Mouse (Mus musculus) megakaryocyte-erythroid progenitor cell, adult 5-6 weeks (primary cell): ENCODE data around the gene Ifit1bl2. TPM values are rescaled to one million over a fixed set of nuclear protein-coding genes. Genes with fewer than 3 reads are reported as not detected.
"Not testable (repeated sequence)": the region's sequence is repeated elsewhere in the genome, so short reads cannot be mapped to it uniquely, and the experiment has no call there.

Experiments used
- ATAC-seq: replicated peaks from 2 replicates; pipeline ENCODE4 v1.8.0; 2016; ENCODE audit warnings: mild to moderate bottlenecking, inconsistent platforms; ENCODE audit not compliant: severe bottlenecking, poor library complexity, low FRiP score, low TSS enrichment
- total RNA-seq, 2 experiments: library from RNA; stranded (forward) in 1 of 2; stranded (reverse) in 1 of 2; fragments of 200-1000, 215-1000 nt in 1 of 2; fragments of >200 nt in 1 of 2; fragmentation: Nextera tagmentation in 1 of 2; gene quantifications; 2 replicates each; pipeline ENCODE4 v1.2.3; 2014 to 2017

The Ifit1bl2 gene
- total RNA-seq (2014; fragmentation: Nextera tagmentation) (not detected in 2 replicates), total RNA-seq (2017) (not detected in 2 replicates)

DNA sequence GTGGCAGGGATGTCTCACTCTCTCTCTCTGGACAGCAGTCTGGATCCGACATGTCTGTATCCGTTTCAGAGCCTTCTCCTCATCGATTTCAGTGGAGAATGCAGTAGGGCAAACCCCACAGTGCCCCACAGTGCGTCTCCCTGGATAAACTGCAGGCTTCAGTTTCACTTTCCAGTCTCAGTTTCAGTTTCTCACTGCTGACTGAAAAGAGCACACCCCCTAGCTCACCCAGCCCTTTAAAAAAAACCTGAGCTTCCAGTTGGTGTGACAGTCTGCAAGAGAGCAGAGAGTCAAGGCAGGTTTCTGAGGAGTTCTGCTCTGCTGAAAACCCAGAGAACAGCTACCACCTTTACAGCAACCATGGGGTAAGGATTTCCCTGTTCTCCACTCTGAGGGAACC is at the start of gene Ifit1bl2, which contains the start of gene Ifit1:
Ifit1bl2 (minus strand) TSS at position 121 of the 400 bp plus-strand sequence.
Ifit1 (plus strand) TSS at position 249 of the 400 bp plus-strand sequence.
- peak; percentile 31; the same call in 1 of the 2 replicates for ATAC-seq

DNA sequence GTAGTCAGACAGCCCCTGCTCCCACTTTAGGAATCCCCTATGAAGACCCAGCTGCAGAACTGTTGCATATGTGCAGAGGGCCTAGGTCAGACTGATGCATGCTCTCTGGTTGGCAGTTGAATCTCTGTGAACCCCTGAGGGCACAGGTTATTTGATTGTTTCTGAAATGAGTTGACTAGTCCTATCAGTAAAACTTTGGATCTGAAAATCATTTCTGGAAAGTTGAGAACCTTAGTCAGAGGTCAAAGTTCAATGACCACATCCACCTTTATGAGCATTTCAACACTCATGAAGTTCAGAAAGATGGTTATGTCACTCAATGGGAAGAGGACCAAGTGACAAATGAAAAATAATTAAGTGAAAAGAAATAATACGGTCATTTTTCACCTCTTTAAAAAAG is 45.0 kb upstream of the Ifit1bl2 start:
- ATAC-seq, result no peak

DNA sequence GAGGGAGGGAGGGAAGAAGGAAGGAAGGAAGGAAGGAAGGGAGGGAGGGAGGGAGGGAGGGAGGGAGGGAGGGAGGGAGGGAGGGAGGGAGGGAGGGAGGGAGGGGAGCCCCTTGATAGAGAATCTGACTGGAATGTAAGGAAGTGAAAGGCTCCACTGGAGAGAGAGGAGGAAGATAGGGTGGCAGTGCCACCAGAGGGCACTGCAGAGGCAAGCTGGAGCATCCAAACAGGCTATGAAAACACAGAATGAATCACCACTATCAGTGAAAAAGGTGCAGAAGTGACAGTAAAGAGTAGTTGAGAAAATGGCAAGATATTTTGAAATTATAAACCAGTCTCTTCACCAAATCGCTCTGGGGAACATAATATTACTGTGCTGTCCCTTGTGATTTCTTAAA is 44.3 kb upstream of the Ifit1bl2 start:
- ATAC-seq, result 0 out of 2 replicates have a peak, but pooled peaks have one; percentile 34

DNA sequence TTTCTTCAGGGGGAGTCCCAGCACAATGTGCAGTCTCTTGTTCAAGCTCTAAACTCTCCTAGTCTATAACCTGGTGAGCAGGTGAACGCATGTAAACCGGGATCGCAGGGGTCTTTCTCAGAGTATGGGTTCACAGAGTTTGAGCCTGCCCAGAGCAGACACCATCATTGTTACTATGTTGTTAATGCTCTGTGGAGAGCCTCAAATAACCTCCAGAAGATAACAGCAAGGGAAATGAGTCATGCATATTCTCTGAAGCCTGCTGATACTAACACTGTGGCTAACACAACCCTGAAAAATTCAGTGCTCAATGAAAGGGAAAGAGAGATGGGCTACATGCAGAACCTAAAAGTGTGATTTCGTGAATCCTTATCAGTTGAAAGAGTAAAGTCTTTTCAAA is 37.9 kb upstream of the Ifit1bl2 start:
- ATAC-seq, result no peak

DNA sequence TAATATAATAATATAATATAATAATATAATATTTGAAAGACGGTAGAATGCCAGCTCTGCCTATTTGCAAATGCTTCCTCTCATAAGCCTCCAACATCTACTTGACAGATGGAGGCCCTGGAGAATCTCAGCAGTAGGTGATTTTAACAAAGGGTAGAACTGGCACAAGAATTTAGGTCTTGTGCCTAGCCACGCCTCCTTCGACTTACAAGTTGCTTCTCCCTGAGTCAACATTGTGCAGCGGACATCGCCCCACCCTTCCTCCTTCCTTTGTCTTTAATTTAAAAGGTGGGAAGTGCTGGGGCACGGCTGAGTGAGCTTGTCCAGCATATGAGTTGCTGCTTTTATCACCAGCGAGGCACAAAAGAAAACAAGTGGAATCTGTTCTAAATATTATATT is 32.9 kb upstream of the Ifit1bl2 start:
- ATAC-seq, result no peak

DNA sequence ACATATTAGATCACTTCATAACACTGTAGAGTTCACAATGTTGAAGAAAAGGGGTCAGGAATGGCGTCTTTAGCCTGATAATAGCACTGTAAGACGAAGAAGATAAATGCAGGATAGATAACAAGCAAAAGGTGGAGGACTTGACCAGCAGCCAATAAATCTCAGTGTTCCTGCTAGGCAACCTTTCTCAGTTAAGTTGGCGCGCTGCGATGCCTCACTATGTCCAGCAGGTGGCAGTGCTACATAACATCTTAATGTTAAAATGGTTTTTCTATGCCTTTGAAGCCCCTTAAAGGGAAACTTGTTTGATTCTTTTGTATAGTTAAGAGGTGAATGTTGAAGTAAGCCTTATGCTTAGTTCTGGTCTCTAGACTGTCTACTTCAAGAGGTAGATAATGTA is 25.6 kb upstream of the Ifit1bl2 start:
- ATAC-seq, result peak; percentile 42; the same call in 1 of the 2 replicates

DNA sequence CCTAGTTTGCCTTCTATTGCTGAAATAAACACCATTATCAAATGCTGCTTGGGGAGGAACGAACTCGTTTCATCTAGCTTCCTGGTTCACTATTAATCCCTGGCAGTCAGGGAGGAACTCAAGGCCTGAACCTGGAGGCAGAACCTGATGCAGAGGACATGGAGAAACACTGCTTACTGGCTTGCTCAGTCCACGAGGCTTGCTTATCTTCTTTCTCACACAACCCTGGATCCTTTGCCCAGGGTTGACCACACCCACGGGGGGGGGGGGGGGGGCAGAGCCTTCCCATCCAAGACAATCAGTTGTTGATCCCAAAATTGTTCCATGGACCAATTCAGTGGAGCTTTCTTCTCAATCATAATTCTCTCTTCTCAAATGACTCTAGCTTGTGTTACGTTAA is 22.2 kb upstream of the Ifit1bl2 start:
- peak; percentile 48; the same call in 1 of the 2 replicates for ATAC-seq

DNA sequence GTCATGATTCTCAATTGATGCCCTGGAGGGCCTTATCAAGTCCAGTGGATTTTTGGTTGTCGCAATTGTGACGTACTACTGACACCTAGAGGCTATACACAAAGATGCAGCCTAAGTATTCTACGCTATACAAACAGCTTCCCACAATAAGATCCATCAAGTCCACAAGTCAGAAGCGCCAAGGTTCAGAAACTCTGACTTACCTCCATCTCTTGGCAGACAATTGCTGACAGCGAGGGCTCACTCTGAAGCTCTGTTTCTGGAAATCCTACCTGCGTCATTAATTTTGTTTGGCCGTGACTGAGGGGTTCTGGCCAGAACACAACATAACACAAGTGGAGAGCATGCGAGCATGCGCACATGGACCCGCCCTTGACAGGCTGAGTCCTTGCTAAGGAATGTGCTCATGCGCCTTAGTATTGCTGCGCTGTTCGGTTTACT is 21.5 kb upstream of the Ifit1bl2 start:
- peak; percentile 94 for ATAC-seq

DNA sequence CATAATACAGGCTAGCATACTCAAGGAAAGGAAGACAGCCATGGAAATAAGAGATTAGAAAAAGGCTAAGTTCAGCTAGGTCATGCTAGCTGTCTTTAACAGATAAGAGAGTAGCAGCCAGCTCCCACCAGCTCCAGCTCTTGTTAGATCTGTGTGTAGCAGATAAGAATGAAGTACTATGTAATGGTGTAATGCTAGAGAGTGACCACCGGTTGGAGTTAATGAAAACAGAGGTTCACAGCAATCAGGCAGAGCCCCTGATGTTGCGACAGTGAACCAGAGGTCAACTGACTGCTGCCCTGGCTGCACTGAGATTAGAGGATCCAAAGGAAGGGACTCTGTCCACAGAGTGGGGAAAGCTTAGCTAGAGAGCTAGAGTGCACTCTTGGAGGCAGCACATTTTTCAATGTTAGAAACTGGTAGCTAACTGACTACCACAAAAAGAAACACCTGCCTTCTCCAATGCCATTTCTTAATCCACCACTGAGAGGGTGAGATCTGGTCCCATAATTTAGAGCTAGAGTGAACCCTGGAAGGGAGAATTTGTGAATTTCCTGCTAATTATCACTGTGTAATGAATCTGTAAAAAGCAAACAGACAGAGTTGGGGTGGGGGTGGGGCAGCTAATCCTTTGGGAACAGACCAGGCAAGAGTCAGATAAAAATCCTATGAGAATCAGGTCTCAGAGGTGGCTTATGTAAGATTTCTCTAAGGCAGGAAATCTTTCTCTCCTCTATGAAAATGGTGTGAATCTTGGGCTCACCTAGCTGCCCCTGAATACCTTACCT is 16.2 kb upstream of the Ifit1bl2 start:
- ATAC-seq, result peak; percentile 99

DNA sequence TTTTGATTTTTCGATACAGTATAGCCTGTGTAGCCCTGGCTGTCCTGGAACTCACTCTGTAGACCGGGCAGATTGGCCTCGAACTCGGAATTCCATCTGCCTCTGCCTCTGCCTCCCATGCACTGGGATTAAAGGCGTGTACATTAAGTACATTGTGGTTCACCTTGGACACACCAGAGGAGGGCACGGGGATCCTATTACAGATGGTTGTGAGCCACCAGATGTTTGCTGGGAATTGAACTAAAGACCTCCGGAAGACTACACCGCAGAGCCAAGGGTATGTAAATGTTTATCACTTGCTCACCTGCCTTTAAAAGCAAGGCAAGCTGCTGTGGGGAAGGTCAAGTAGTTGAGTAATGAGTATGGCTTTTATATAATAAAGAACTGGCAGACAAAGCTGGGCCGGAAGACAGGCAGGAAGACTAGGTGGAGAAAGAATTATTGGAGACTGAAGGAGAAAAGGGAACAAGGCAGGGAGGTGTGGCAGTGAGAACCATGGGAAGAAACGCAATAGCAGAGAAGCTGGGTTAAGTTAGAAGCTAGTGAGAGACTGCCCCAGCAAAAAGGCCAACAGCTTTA is 14.8 kb upstream of the Ifit1bl2 start:
- no peak for ATAC-seq

DNA sequence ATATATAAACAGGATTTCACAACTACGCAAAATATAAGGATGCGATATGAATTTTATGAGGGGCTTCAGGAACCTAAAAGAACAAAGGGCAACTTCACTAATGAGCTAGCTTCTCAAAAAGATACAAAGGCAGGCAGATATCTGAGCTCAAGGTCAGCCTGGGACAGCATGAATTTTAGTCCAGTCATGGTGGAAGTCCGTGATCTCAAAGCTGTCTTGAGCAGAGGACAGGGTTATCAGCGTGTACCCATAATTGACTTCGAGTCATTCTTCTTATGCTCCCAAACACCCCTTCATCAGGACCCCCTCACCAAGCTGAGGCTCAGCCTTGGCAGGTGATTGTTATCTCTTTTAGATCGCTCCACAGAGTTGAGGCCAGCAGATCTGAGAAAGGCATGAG is 10.5 kb upstream of the Ifit1bl2 start:
- peak; percentile 56; the same call in 1 of the 2 replicates for ATAC-seq

DNA sequence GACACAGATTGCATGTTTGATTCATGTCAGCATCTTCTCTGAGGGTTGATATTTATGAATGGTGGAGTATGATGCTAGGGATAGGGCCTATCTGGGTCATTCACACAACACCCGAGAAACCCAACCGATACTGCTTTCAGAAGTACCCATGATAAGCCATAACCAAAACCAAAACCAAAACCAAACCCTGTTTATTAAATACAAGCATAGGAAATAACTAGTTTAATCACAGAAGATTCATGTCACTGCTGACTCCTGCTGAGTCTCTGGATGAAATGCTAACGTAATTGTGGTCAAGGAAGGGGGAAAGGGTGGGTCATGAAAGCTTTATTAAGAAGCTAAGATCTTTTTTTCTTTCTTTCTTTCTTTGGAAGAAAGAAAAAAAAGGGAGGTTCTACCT is 9.7 kb upstream of the Ifit1bl2 start:
- ATAC-seq, result peak; percentile 36; the same call in 1 of the 2 replicates

DNA sequence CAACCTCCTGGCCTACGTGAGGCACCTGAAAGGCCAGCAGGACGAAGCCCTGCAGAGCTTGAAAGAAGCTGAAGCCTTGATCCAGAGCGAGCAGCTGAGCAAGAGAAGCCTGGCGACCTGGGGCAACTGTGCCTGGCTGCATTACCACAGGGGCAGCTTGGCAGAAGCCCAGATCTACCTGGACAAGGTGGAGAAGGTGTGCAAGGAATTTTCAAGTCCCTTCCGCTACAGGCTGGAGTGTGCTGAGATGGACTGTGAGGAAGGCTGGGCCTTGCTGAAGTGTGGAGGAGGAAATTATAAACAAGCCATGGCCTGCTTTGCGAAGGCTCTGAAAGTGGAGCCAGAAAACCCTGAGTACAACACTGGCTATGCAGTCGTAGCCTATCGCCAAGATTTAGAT is 7.1 kb upstream of the Ifit1bl2 start:
- ATAC-seq, result not testable (repeated sequence)

DNA sequence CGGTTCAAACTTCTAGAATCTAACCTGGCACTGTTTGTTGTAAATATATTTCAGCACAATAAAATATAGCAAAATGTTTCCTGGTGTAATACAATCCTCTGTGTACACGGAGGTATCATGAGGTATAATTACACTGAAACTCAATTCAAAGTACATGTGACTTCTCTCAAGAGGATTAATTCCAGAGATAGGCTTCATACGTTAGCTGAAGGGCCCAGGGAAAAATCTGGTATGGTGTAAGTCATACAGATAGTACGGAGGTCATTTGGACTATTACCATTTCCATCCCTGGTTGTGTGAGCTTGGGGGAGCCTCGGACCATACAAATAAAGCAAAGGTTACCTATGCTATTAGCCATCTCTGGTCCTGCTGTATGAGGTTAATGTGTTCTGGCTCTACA is 2.1 kb upstream of the Ifit1bl2 start:
- ATAC-seq, result no peak

DNA sequence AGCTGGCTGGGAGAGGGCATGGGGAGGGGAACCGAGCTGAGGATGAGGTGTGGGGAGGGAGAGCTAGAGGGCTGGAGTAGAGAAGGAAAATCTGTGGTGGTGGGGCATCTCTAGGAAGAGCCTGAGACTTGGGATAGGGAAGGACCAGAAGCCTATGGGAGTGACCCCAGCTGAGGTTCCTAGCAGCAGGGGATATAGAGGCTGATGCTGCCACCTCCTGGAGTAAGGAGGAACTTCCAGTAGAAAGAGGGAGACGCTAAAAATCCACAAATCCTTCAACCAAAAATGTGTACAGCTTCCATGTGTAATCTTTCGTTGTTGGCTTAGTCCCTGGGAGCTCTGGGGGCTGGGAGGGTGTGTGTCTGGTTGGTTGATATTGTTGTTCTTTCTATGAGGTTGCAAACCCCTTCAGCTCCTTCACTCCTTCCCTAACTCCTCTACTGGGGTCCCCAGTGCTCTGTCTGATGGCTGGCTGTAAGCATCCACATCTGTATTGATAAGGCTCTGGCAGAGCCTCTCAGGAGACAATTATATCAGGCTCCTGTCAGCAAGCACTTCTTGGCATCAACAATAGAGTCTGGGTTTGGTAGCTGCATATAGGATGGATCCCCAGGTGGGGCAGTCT is 3.5 kb downstream of the Ifit1bl2 start:
- ATAC-seq, result peak; percentile 87; the same call in 1 of the 2 replicates

DNA sequence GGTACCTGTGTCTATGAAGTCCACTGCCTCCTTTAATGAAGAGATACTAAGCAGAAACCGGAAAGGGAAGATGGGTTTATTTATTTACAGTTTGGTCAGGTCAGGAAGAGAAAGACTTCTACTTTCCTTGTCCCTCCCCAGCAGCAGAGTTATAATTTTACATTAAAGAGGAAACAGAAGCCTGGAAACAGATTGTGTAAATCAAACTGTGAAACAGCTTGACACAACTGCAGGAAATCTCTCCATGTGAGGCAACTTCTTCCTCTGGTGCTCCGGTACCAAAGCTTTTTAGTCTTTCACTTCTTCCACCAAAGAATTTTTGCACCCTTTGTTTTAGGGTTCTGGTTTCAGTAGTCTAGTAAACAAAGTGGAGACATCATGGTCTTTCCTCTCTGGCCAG is 7.1 kb downstream of the Ifit1bl2 start:
- ATAC-seq, result no peak

DNA sequence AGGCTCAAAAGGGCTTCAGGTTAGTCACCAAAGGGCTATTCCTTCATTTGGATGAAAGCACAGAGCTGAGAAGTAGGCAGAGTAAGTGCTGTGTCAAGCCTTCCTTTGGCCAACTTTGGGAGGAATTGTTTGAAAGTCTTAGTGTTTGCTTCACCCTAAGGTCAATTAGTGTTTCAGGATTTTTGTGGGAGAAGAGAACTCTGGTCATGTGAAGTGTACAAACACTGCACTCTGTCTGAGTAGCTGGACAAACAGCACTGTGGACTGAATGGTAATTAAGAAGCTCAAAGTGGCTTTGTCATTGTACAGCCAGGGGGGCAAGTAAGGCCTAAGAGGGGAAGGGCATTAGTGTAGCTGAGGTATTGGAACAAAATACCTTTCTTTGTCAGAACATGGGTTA is 9.1 kb downstream of the Ifit1bl2 start:
- ATAC-seq, result no peak

DNA sequence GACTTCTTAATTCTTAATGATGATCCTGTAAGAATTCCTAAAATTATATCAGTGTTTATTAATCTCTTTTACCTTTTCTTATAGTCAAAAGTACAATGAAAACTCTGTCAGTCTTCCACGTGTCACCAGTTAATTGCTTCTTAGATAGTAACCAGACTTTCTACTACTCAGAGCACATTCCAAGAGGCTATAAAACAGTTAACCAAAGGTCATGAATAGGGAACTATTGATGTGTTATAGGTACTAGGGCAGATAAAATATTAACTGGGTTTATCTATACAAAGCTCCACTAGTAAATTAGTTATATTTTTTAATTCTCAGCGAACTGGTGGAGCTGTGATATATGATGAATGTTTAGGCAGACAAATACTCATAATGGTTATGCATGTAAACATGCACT is 13.0 kb downstream of the Ifit1bl2 start:
- no peak for ATAC-seq

DNA sequence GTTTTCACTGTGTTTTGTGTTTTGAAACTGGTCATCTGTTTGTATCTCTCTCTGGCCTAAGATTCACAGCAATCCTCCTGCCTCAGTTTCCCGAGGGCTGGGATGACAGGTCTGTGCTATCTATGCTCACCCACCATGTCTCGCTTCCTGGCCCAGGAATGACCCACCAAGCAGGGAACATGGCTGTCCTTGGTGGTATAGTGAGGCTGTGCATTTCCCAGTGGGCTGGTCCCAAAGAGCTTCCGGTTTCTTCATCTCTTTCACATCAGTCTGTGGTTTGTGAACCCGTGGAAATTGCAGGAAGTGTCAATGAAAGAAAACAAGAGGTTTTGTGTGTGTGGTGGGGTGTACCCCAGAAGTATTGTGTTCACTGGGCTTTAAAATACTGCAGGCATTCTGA is 15.9 kb downstream of the Ifit1bl2 start:
- no peak for ATAC-seq

DNA sequence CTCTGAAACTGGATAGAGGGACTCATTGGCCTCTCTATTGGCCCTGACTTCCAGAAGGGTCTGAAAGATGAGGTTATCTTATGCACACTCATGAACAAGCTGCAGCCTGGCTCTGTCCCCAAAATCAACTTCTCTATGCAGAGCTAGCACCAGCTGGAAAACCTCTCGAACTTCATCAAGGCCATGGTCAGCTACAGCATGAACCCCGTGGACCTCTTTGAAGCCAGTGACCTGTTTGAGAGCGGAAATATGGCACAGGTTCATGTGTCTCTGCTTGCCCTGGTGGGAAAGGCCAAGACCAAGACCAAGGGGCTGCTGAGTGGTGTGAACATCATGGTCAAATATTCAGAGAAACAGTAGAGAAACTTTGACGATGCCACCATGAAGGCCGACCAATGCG is 16.8 kb downstream of the Ifit1bl2 start:
- no peak for ATAC-seq
